Mouse (Mus musculus) brain, embryonic 14.5 days (tissue): ENCODE results near the gene Stk39.

Experiments used
- CTCF ChIP-seq: fragments of 200-500 bp; IDR thresholded peaks from 2 replicates; pipeline ENCODE4 v1.5.1; 2012; ENCODE audit warnings: inconsistent platforms, mild to moderate bottlenecking, moderate library complexity, borderline replicate concordance; ENCODE audit not compliant: insufficient read depth, insufficient read length; ENCODE audit errors: extremely low read depth
- POLR2A ChIP-seq: fragments of 200-500 bp; IDR thresholded peaks from 2 replicates; pipeline ENCODE4 v1.6.1; 2012; ENCODE audit warnings: mild to moderate bottlenecking, inconsistent platforms, borderline replicate concordance; ENCODE audit not compliant: poor library complexity, insufficient read depth, insufficient read length, severe bottlenecking; ENCODE audit errors: extremely low read depth

- TF ChIP-seq POLR2A, result no peak
- no peak for TF ChIP-seq CTCF
Measured at GRCm38 (mm10) chr2:68361701-68362100, 110.4 kb downstream of the Stk39 start.
